In the genomic region with DNA sequence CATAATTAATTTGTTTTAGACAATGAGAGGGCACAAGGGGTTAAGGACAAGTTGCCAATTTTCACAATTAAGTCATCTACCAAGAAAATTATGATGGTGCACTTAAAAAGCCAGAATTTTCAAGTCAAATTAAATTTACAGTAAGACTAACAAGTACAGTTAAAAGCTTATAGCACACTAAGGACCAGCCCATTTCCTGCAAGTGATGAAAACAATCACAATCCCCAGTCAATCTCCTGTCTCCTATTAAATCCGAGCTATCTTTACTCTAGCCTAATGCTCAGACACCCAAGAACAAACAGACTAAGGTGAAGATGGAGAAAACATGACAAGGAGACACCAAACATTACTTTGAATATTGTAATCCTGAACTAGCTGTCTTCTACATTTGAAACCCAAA, we compare ENCODE assay signal across 8 mouse cellular contexts. TPM values are rescaled to one million over a fixed set of nuclear protein-coding genes. Genes with fewer than 3 reads are reported as not detected.
A peak's percentile ranks its signal among the peaks of the same experiment; 100 is the strongest.
DNase-seq lines count a peak whose midpoint lies in the region; ATAC-seq lines count a peak whose summit lies in the region.

No protein-coding gene starts in this region.

- peak overlapping the region; percentile 82 for H3K27ac ChIP-seq in heart, embryonic 16.5 days (ENCODE audit: low read length)
- no peak overlapping the region for H3K27ac ChIP-seq in brown adipose tissue, adult 24 weeks (replicated peaks; ENCODE audit: low read depth, low read length)
- peak overlapping the region; percentile 72 for H3K27ac ChIP-seq in hindbrain, embryonic 14.5 days
- peak overlapping the region; percentile 39; the same call in 1 of the 2 replicates for H3K27ac ChIP-seq in midbrain, embryonic 12.5 days (replicated peaks)

- no peaks in the 10 kb centered on the region for H3K36me3 ChIP-seq in heart, embryonic 16.5 days (ENCODE audit: control insufficient read depth, insufficient read depth)
- no peaks in the 10 kb centered on the region for H3K36me3 ChIP-seq in hindbrain, embryonic 14.5 days (replicated peaks; ENCODE audit: control insufficient read depth, insufficient read depth)
- no peaks in the 10 kb centered on the region for H3K36me3 ChIP-seq in midbrain, embryonic 12.5 days

- no peak for DNase-seq in heart, postnatal 4 days
- no peak for DNase-seq in hindbrain, embryonic 14.5 days (ENCODE audit: low spot score)
- DNase-seq in spleen, adult 18-20 months, result no peak
- DNase-seq in gastrocnemius, adult 18-20 months (ENCODE audit: low spot score), result no peak

- no peak for ATAC-seq in heart, embryonic 16.5 days (replicated peaks; ENCODE audit: extremely low read depth, insufficient read depth, low FRiP score)
- no peak for ATAC-seq in hindbrain, embryonic 14.5 days (ENCODE audit: low FRiP score)
- ATAC-seq in midbrain, embryonic 12.5 days (ENCODE audit: low FRiP score, low read depth), result no peak
- no peak for ATAC-seq in erythroid progenitor cell, adult 5-6 weeks (replicated peaks; ENCODE audit: low FRiP score, poor library complexity, severe bottlenecking)

- H3K4me2 ChIP-seq in heart, embryonic 16.5 days (ENCODE audit: low read depth, low read length), result peak overlapping the region; percentile 49
- H3K4me2 ChIP-seq in hindbrain, embryonic 14.5 days (replicated peaks), result peak overlapping the region; percentile 66
- peak overlapping the region; percentile 59 for H3K4me2 ChIP-seq in midbrain, embryonic 12.5 days (replicated peaks)

- peak overlapping the region; percentile 78 for H3K9ac ChIP-seq in heart, embryonic 16.5 days (ENCODE audit: low read length)
- H3K9ac ChIP-seq in hindbrain, embryonic 14.5 days, result peak overlapping the region; percentile 62
- peak overlapping the region; percentile 56 for H3K9ac ChIP-seq in midbrain, embryonic 12.5 days (replicated peaks)

- H3K4me1 ChIP-seq in heart, embryonic 16.5 days (ENCODE audit: control insufficient read depth, insufficient read depth, low read length), result peaks cover 12% of the 10 kb centered on the region
- H3K4me1 ChIP-seq in brown adipose tissue, adult 24 weeks (ENCODE audit: control insufficient read depth, insufficient read depth, insufficient read length, low read length), result peaks cover 6% of the 10 kb centered on the region
- peaks cover 21% of the 10 kb centered on the region for H3K4me1 ChIP-seq in hindbrain, embryonic 14.5 days (replicated peaks; ENCODE audit: control insufficient read depth, insufficient read depth, low read length)
- H3K4me1 ChIP-seq in midbrain, embryonic 12.5 days, result peaks cover 24% of the 10 kb centered on the region

- WGBS in heart, embryonic 16.5 days, result 2% methylated on average over 1 of the region's 1 CpGs
- WGBS in hindbrain, embryonic 14.5 days, result 0% methylated on average over 1 of the region's 1 CpGs
- 0% methylated on average over 1 of the region's 1 CpGs for WGBS in midbrain, embryonic 12.5 days

- peak overlapping the region; percentile 49 for H3K4me3 ChIP-seq in heart, embryonic 16.5 days (ENCODE audit: low read length)
- H3K4me3 ChIP-seq in brown adipose tissue, adult 24 weeks (ENCODE audit: insufficient read depth, low read depth, low read length), result peak overlapping the region; percentile 55
- peak overlapping the region; percentile 74 for H3K4me3 ChIP-seq in hindbrain, embryonic 14.5 days (replicated peaks; ENCODE audit: low read length)
- H3K4me3 ChIP-seq in midbrain, embryonic 12.5 days, result peak overlapping the region; percentile 43

- no peaks in the 10 kb centered on the region for H3K27me3 ChIP-seq in heart, embryonic 16.5 days (ENCODE audit: control insufficient read depth, insufficient read depth, low read length)
- no peaks in the 10 kb centered on the region for H3K27me3 ChIP-seq in hindbrain, embryonic 14.5 days (ENCODE audit: control insufficient read depth, insufficient read depth, low read length)
- no peaks in the 10 kb centered on the region for H3K27me3 ChIP-seq in midbrain, embryonic 12.5 days

- no peaks in the 10 kb centered on the region for H3K9me3 ChIP-seq in heart, embryonic 16.5 days (replicated peaks; ENCODE audit: control insufficient read depth, low read length)
- no peaks in the 10 kb centered on the region for H3K9me3 ChIP-seq in hindbrain, embryonic 14.5 days (ENCODE audit: control insufficient read depth, low read length)
- H3K9me3 ChIP-seq in midbrain, embryonic 12.5 days, result no peaks in the 10 kb centered on the region

RNA-seq across cellular contexts. Expression of a gene that starts 3.2 kb away (rescaled TPM):
- polyA plus RNA-seq in heart, embryonic 16.5 days (2015; fragmentation: Nextera tagmentation; extraction: Ambion mirVana), result 38.1 and 39.9 TPM in 2 replicates
- 100 to 1,000 TPM; 588 to 671 TPM for total RNA-seq in heart, postnatal 4 days (2021)
- polyA plus RNA-seq in brown adipose tissue, adult 24 weeks (2012; ENCODE audit: insufficient read depth, insufficient read length, missing spikeins), result 165 and 326 TPM in 2 replicates
- 59.4 and 63.8 TPM in 2 replicates for polyA plus RNA-seq in hindbrain, embryonic 14.5 days (2014; fragmentation: Nextera tagmentation; extraction: Ambion mirVana)
- polyA plus RNA-seq in midbrain, embryonic 12.5 days (2016; fragmentation: Nextera tagmentation; extraction: Ambion mirVana), result 44.7 and 45.9 TPM in 2 replicates
- 154 and 211 TPM in 2 replicates for total RNA-seq in erythroid progenitor cell, adult 5-6 weeks (2015; ENCODE audit: low replicate concordance)
- total RNA-seq in erythroid progenitor cell, adult 5-6 weeks (2017; ENCODE audit: low replicate concordance), result 86.4 and 91.0 TPM in 2 replicates
- 100 to 1,000 TPM; 274 to 325 TPM for total RNA-seq in gastrocnemius, adult 18-20 months (2021)
